Mouse (Mus musculus) embryonic facial prominence, embryonic 13.5 days (tissue): ENCODE data around the gene Cdc42bpa. TPM values are rescaled to one million over a fixed set of nuclear protein-coding genes. Genes with fewer than 3 reads are reported as not detected.
A peak's percentile ranks its signal among the peaks of the same experiment; 100 is the strongest.

Experiments used
- ATAC-seq: fragments of 200-750 bp; cut with Nextera tagmentation; 2 replicates; pipeline ENCODE4 v1.8.0; 2017; ENCODE audit warnings: low read depth; ENCODE audit not compliant: insufficient number of reproducible peaks, insufficient read depth, low FRiP score, low TSS enrichment
- H3K27ac ChIP-seq: fragments of 300-500 bp; sonication (generic); 2 replicates; pipeline ENCODE4 v1.5.1; 2015; ENCODE audit warnings: moderate library complexity, mild to moderate bottlenecking, inconsistent platforms
- H3K27me3 ChIP-seq: fragments of 300-500 bp; sonication (generic); 2 replicates; pipeline ENCODE4 v1.6.1; 2015; ENCODE audit warnings: mild to moderate bottlenecking, inconsistent platforms
- H3K36me3 ChIP-seq: fragments of 300-500 bp; sonication (generic); 2 replicates; pipeline ENCODE4 v1.6.1; 2015; ENCODE audit warnings: mild to moderate bottlenecking, inconsistent platforms
- H3K4me1 ChIP-seq: fragments of 300-500 bp; sonication (generic); 2 replicates; pipeline ENCODE4 v1.6.1; 2015; ENCODE audit warnings: inconsistent platforms
- H3K4me2 ChIP-seq: fragments of 300-500 bp; sonication (generic); 2 replicates; pipeline ENCODE4 v1.6.1; 2015; ENCODE audit warnings: moderate library complexity, mild to moderate bottlenecking, inconsistent platforms
- H3K4me3 ChIP-seq: fragments of 300-500 bp; sonication (generic); 2 replicates; pipeline ENCODE4 v1.5.1; 2015; ENCODE audit warnings: mild to moderate bottlenecking, inconsistent platforms
- H3K9ac ChIP-seq: fragments of 300-500 bp; sonication (generic); 2 replicates; pipeline ENCODE4 v1.6.1; 2015; ENCODE audit warnings: mild to moderate bottlenecking, inconsistent platforms
- H3K9me3 ChIP-seq: fragments of 300-500 bp; sonication (generic); 2 replicates; pipeline ENCODE4 v1.6.1; 2016; ENCODE audit warnings: inconsistent platforms
- WGBS: fragments of 180-500 bp; shearing (Covaris S2); methylation state at CpG from one replicate; pipeline ENCODE4 v1.1.7; 2015; ENCODE audit warnings: mixed read lengths; 5-methylcytosine and 5-hydroxymethylcytosine counted together
- polyA plus RNA-seq: library from polyadenylated mRNA; unstranded; fragments of >200 nt; fragmentation: Nextera tagmentation; extraction: Ambion mirVana; gene quantifications from 2 replicates; pipeline ENCODE4 v1.2.1, GENCODE M21; 2015

The Cdc42bpa gene
- 21.1 and 24.4 TPM in 2 replicates for polyA plus RNA-seq

GRCm38 (mm10) chr1:179959721-179960542 lies at the start of gene Cdc42bpa:
Cdc42bpa (plus strand) TSS chr1:179960472.
- Histone ChIP-seq H3K27me3 (no peaks in the 10 kb centered on the region; the same call in 1 of the 2 replicates), H3K9me3 (no peaks in the 10 kb centered on the region), H3K36me3 (no peaks in the 10 kb centered on the region), H3K4me1 (peaks cover 21% of the 10 kb centered on the region), H3K4me2 (peak within 1 kb of the TSS; percentile 72), H3K9ac (peak within 1 kb of the TSS; percentile 92), H3K4me3 (peak within 1 kb of the TSS; percentile 81), H3K27ac (peak within 1 kb of the TSS; percentile 91)
- WGBS, result under 1% methylated on average over 56 of the region's 128 CpGs
- peak; percentile 86 for ATAC-seq

- H3K27me3 ChIP-seq, result no peaks in the 10 kb centered on the region
- WGBS, result 77% methylated on average over 4 of the region's 4 CpGs
- H3K9ac ChIP-seq, result no peak overlapping the region
- no peaks in the 10 kb centered on the region for H3K36me3 ChIP-seq
- H3K9me3 ChIP-seq, result no peaks in the 10 kb centered on the region
- H3K4me3 ChIP-seq, result no peak overlapping the region
- H3K27ac ChIP-seq, result no peak overlapping the region
- H3K4me2 ChIP-seq, result no peak overlapping the region
- no peaks in the 10 kb centered on the region for H3K4me1 ChIP-seq
- no peak for ATAC-seq
Measured at GRCm38 (mm10) chr1:179913471-179913870, 46.8 kb upstream of the Cdc42bpa start.

GRCm38 (mm10) chr1:179917036-179917435 lies 43.2 kb upstream of the Cdc42bpa start:
- no peak for ATAC-seq
- Histone ChIP-seq H3K27me3 (no peaks in the 10 kb centered on the region), H3K9me3 (no peaks in the 10 kb centered on the region), H3K4me1 (no peaks in the 10 kb centered on the region; the same call in 1 of the 2 replicates), H3K4me2 (no peak overlapping the region), H3K36me3 (no peaks in the 10 kb centered on the region), H3K9ac (no peak overlapping the region), H3K4me3 (no peak overlapping the region), H3K27ac (no peak overlapping the region)
- WGBS, result 63% methylated on average over 4 of the region's 4 CpGs

DNA sequence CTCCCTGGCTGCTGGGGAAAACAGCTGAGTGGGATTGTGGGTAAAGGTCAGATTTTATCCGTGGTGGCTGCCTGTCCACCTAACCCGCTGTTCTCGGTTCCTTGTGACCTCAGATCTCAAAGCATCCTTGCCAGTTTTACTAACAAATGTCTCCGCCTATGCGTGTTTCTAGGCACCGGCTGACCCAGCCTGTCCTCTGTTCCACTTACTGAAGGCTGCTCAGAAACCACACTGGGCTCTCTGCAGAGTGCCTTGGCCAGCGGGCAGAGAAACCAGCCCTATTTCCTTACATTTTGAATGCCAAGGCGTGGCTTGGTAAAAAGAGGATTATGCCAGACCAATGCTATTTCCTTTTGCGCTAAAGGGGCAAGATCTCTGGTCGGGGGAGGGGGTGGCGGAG lies 42.8 kb upstream of the Cdc42bpa start:
- 80% methylated on average over 11 of the region's 11 CpGs for WGBS
- no peak for ATAC-seq
- Histone ChIP-seq H3K9me3 (no peaks in the 10 kb centered on the region), H3K4me1 (no peaks in the 10 kb centered on the region; the same call in 1 of the 2 replicates), H3K4me2 (no peak overlapping the region), H3K27ac (no peak overlapping the region), H3K4me3 (no peak overlapping the region), H3K27me3 (no peaks in the 10 kb centered on the region), H3K36me3 (no peaks in the 10 kb centered on the region), H3K9ac (no peak overlapping the region)

DNA sequence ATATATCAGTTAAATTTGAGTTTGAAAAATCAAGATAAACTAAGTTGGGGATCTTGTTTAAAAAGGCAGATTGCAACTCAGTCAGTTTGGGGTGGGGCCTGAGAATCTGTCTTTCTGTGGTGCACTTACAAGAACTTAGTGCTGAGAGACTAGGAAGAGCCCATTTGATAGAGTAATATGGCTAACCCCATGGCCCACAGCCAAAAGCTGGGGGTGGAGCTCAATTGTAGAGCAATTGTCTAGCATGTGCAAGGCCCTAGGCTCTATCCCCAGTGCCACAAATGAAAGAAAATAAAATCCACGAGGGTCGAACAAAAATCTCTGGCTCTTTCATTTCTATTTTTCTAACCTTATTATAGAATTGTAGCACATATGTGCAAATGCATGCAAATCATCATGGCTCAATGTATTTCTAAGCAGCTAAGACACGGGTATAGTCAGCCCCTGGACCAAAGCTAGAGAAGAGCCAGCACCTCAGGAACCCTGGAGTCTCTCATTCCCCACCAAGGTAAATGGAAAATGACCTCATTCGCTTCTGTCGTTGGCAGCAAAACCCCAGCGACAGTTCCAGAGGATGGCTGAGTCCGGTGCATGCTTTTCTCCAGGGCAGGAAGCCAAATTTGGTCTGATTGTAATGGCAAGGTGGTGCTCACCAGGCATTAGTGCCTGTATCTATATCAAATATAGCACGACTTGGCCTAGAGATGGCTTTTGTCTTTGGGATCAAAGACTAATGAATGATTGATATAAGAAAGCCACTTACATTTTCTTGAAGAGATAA lies 40.4 kb upstream of the Cdc42bpa start:
- no peaks in the 10 kb centered on the region for H3K36me3 ChIP-seq
- ATAC-seq, result no peak
- no peak overlapping the region for H3K9ac ChIP-seq
- H3K27me3 ChIP-seq, result no peaks in the 10 kb centered on the region
- H3K4me2 ChIP-seq, result no peak overlapping the region
- H3K9me3 ChIP-seq, result no peaks in the 10 kb centered on the region
- no peak overlapping the region for H3K4me3 ChIP-seq
- H3K27ac ChIP-seq, result no peak overlapping the region
- WGBS, result 82% methylated on average over 8 of the region's 8 CpGs
- no peaks in the 10 kb centered on the region; the same call in 1 of the 2 replicates for H3K4me1 ChIP-seq

DNA sequence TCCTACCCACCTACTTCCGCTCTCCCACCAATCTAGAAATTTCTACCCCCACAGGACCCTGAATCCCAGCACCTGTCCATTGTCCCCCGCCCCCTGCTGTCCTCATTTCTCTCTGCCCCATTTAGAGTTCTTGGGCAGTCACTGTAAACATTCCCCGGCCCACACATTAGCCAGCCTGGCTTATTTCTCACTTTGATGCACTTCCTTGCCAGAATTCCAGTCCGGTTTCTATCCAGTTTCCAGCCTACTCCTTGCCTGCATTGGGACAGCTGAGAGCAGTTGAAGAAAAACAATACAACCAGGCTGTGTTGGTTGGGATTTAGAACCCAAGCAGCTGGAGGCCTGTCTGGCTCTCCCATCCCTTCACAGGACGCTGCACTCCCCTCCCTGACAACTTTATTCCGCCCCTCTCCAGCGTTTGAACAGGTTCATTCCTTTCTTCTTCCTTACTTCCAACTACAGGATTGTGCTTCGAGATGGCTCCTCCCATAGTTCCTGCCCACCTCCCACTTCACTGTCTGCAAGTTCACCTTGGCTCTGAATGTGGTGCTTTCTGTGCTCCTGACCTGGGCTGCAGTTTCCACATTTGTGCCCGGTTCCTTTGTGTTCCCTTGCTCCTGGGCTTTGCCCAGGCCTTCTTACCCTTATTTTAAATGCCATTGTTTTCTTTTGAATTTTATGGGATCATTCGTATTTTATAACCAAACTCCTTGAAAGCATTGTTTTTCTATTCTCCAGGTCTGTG lies 36.4 kb upstream of the Cdc42bpa start:
- no peak for ATAC-seq
- Histone ChIP-seq H3K36me3 (no peaks in the 10 kb centered on the region), H3K27me3 (no peaks in the 10 kb centered on the region), H3K4me1 (no peaks in the 10 kb centered on the region; the same call in 1 of the 2 replicates), H3K9me3 (no peaks in the 10 kb centered on the region), H3K9ac (no peak overlapping the region), H3K27ac (no peak overlapping the region), H3K4me2 (no peak overlapping the region), H3K4me3 (no peak overlapping the region)
- WGBS, result 66% methylated on average over 10 of the region's 10 CpGs

DNA sequence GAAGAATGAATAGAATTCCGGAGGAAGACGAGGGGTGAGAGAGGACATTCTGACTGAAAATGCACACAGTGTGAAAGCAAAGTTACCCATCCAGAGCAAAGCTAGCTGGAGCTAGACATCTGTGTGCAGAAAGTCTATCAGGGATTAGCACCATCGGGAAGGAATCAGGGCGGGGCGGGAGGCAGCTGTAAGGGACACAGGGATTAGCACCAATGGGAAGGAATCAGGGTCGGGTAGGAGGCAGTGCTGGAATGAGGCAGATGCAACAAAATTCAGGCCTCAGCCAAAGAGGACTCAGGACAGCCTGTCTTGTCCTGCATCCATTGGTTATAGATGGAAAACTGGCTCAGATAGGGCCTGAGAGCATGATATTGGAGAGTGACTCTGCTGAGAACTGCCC lies 34.0 kb upstream of the Cdc42bpa start:
- H3K27me3 ChIP-seq, result no peaks in the 10 kb centered on the region

DNA sequence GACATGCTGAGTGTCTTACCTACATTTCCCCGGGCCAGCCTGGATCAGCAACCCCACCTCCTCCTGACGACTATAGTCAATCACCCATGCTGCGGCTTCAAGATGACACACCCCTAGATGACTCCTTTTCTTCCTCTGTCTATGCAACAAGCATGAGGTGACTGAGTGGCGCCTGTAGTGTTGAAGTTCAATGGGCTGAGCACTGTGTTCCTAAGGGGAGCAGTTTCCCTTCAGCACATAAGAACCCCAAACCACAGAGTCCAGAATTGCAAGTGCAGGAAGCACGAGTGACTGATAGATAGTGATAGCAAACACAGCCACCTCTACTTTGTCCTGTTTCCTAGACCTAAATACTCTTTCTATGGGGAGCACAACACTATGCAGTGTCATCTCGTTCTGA lies 33.2 kb upstream of the Cdc42bpa start:
- no peaks in the 10 kb centered on the region for H3K9me3 ChIP-seq
- no peak overlapping the region for H3K27ac ChIP-seq
- H3K27me3 ChIP-seq, result no peaks in the 10 kb centered on the region
- peaks cover 2% of the 10 kb centered on the region; the same call in 1 of the 2 replicates for H3K4me1 ChIP-seq
- 78% methylated on average over 6 of the region's 6 CpGs for WGBS
- H3K4me3 ChIP-seq, result no peak overlapping the region
- no peaks in the 10 kb centered on the region for H3K36me3 ChIP-seq
- ATAC-seq, result no peak
- no peak overlapping the region for H3K4me2 ChIP-seq
- no peak overlapping the region for H3K9ac ChIP-seq

More for the DNA sequence above, 34.0 kb upstream of the Cdc42bpa start:
- Histone ChIP-seq H3K27ac (no peak overlapping the region), H3K9me3 (no peaks in the 10 kb centered on the region), H3K9ac (no peak overlapping the region), H3K4me3 (no peak overlapping the region), H3K4me2 (no peak overlapping the region), H3K36me3 (no peaks in the 10 kb centered on the region), H3K4me1 (no peaks in the 10 kb centered on the region)
- 75% methylated on average over 6 of the region's 6 CpGs for WGBS
- ATAC-seq, result no peak

GRCm38 (mm10) chr1:179928822-179929221 lies 31.4 kb upstream of the Cdc42bpa start:
- H3K27ac ChIP-seq, result no peak overlapping the region
- no peak for ATAC-seq
- no peaks in the 10 kb centered on the region for H3K27me3 ChIP-seq
- H3K4me2 ChIP-seq, result no peak overlapping the region
- no peak overlapping the region for H3K4me3 ChIP-seq
- WGBS, result 63% methylated on average over 7 of the region's 7 CpGs
- no peaks in the 10 kb centered on the region for H3K36me3 ChIP-seq
- peaks cover 2% of the 10 kb centered on the region; the same call in 1 of the 2 replicates for H3K4me1 ChIP-seq
- H3K9ac ChIP-seq, result no peak overlapping the region
- H3K9me3 ChIP-seq, result no peaks in the 10 kb centered on the region

DNA sequence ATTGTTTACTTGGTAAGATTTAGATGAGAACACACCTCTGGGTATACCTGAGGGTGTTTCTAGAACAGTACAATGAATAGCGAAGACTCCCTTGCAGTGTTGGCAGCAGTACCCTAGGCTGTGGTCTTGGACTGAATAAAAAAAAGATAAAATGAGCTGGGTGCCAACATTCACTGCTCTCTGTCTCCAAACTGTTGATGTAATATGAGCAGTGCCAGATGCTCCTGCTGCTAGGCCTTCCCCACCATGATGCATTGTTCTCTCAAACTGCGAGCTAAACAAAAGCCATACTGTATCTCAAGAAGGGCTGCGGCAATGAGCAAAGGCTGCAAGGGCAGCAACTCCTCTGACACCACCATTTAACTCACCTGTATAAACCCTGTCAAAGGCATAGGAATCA lies 29.0 kb upstream of the Cdc42bpa start:
- 49% methylated on average over 3 of the region's 3 CpGs for WGBS
- no peak for ATAC-seq

DNA sequence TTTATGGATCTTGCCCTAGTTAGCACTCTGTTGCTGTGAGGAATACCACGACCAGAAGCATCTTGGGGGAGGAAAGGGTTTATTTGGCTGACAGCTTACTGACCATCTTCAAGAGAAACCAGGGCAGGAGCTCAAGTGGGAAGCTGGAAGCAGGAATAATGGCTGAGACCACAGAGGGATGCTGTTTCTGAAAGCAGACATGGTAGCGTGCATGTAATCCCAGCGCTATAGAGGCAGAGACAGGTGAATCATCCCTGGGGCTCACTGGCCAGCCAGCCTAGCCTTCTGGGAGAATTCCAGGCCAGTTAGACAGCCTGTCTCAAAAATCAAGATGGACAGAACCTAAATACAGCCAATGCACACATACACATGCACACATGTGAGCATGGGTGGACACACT lies 26.2 kb upstream of the Cdc42bpa start:
- Histone ChIP-seq H3K4me1 (peaks cover 2% of the 10 kb centered on the region; the same call in 1 of the 2 replicates), H3K27ac (no peak overlapping the region), H3K27me3 (no peaks in the 10 kb centered on the region), H3K9me3 (no peaks in the 10 kb centered on the region), H3K4me3 (no peak overlapping the region), H3K4me2 (no peak overlapping the region), H3K36me3 (no peaks in the 10 kb centered on the region), H3K9ac (no peak overlapping the region)
- 88% methylated on average over 3 of the region's 3 CpGs for WGBS
- ATAC-seq, result no peak

More for the DNA sequence above, 29.0 kb upstream of the Cdc42bpa start:
- no peaks in the 10 kb centered on the region for H3K36me3 ChIP-seq
- H3K4me3 ChIP-seq, result no peak overlapping the region
- peaks cover 2% of the 10 kb centered on the region; the same call in 1 of the 2 replicates for H3K4me1 ChIP-seq
- H3K9me3 ChIP-seq, result no peaks in the 10 kb centered on the region
- H3K27me3 ChIP-seq, result no peaks in the 10 kb centered on the region
- H3K9ac ChIP-seq, result no peak overlapping the region
- no peak overlapping the region for H3K4me2 ChIP-seq
- no peak overlapping the region for H3K27ac ChIP-seq
